Mouse (Mus musculus): Measurements from ENCODE around the gene Mfsd4a.

The Mfsd4a gene

GRCm38 (mm10) chr1:131990083-131990760, 77.6 kb downstream of the Mfsd4a start:
- no peak for DNase-seq (ENCODE audit: low read depth, low spot score)

- no peak for DNase-seq (ENCODE audit: low read depth, low spot score)
Measured at GRCm38 (mm10) chr1:131989476-131989875, 78.4 kb downstream of the Mfsd4a start.

- DNase-seq (ENCODE audit: low read depth, low spot score): no peak
Measured at GRCm38 (mm10) chr1:131987432-131987831, 80.4 kb downstream of the Mfsd4a start.

GRCm38 (mm10) chr1:131983806-131984205, 84.1 kb downstream of the Mfsd4a start:
- DNase-seq (ENCODE audit: low read depth, low spot score): no peak

- DNase-seq (ENCODE audit: low read depth, low spot score): peak; percentile 79
Measured at GRCm38 (mm10) chr1:131982907-131983306, 85.0 kb downstream of the Mfsd4a start.

GRCm38 (mm10) chr1:131981378-131982013, 86.4 kb downstream of the Mfsd4a start:
- DNase-seq (ENCODE audit: low read depth, low spot score): peak; percentile 86

- DNase-seq (ENCODE audit: low read depth, low spot score): no peak
Measured at GRCm38 (mm10) chr1:131980471-131980870, 87.4 kb downstream of the Mfsd4a start.

- no peak for DNase-seq (ENCODE audit: low read depth, low spot score)
Measured at GRCm38 (mm10) chr1:131976886-131977285, 91.0 kb downstream of the Mfsd4a start.

- DNase-seq (ENCODE audit: low read depth, low spot score): no peak
Measured at GRCm38 (mm10) chr1:131973991-131974390, 93.9 kb downstream of the Mfsd4a start.
